In genomic region chr8:61339629-61340028, GRCm38 (mm10) we compare ENCODE assay signal across 30 mouse cellular contexts.
A peak's percentile ranks its signal among the peaks of the same experiment; 100 is the strongest.
DNase-seq lines count a peak whose midpoint lies in the region; ATAC-seq lines count a peak whose summit lies in the region.
"Had no signal": no experiment of that assay in that cellular context is flagged by ENCODE, and none has a peak within 500 bp of the region (broad histone marks: within the 10 kb centered on the region; RNA-seq: fewer than 3 reads in every experiment).

No protein-coding gene starts in this region.

- DNase-seq in CD4-positive, CD25-positive, alpha-beta regulatory T cell, adult 2 months (ENCODE audit: low read depth, low spot score) = peak; percentile 10
- peak; percentile 19 for DNase-seq in urinary bladder, postnatal 14 days (ENCODE audit: low spot score)
- DNase-seq in urinary bladder, postnatal 25 days (ENCODE audit: low spot score) = no peak
- DNase-seq in gonadal fat pad, adult 2 months (ENCODE audit: low read depth) = peak; percentile 69
- DNase-seq in adrenal gland, postnatal 36 days = no peak
- DNase-seq: adrenal gland, postnatal 10 days; B cell, adult 2 months; cerebellum, adult 11 months; cerebellum, adult 2 months; cerebellum, adult 9-11 months; cerebellum, postnatal 25 days; gastrocnemius, adult 2 months; gastrocnemius, postnatal 14 days; heart, adult 2 months; heart, postnatal 14 days had no signal

- 0 out of 2 replicates have a peak, but pooled peaks cover 8% of the 10 kb centered on the region for H3K4me1 ChIP-seq in midbrain, embryonic 15.5 days
- H3K4me1 ChIP-seq: embryonic facial prominence, embryonic 15.5 days; forebrain, embryonic 13.5 days had no signal

- 88% methylated on average over 6 of the region's 6 CpGs for WGBS in midbrain, embryonic 15.5 days

- H3K36me3 ChIP-seq in midbrain, embryonic 15.5 days (replicated peaks) = no peaks in the 10 kb centered on the region
- H3K36me3 ChIP-seq: heart, embryonic 10.5 days; hindbrain, embryonic 15.5 days; intestine, embryonic 15.5 days had no signal

- H3K4me2 ChIP-seq in midbrain, embryonic 15.5 days = no peak overlapping the region
- H3K4me2 ChIP-seq: embryonic facial prominence, embryonic 12.5 days; embryonic facial prominence, embryonic 15.5 days; forebrain, embryonic 13.5 days; heart, embryonic 13.5 days; hindbrain, embryonic 12.5 days; intestine, embryonic 15.5 days had no signal

- no peak overlapping the region for H3K27ac ChIP-seq in midbrain, embryonic 15.5 days
- H3K27ac ChIP-seq: embryonic facial prominence, embryonic 12.5 days; embryonic facial prominence, embryonic 15.5 days; forebrain, embryonic 10.5 days; forebrain, embryonic 13.5 days; gastrocnemius, adult 2 months; heart, adult 2 months; heart, embryonic 10.5 days; heart, embryonic 13.5 days; intestine, embryonic 15.5 days had no signal

- no peaks in the 10 kb centered on the region for H3K27me3 ChIP-seq in midbrain, embryonic 15.5 days (replicated peaks)
- H3K27me3 ChIP-seq: embryonic facial prominence, embryonic 12.5 days; embryonic facial prominence, embryonic 15.5 days; forebrain, embryonic 13.5 days; heart, embryonic 13.5 days; hindbrain, embryonic 12.5 days; hindbrain, embryonic 15.5 days; intestine, embryonic 15.5 days had no signal

- H3K9me3 ChIP-seq in midbrain, embryonic 15.5 days = no peaks in the 10 kb centered on the region
- H3K9me3 ChIP-seq: embryonic facial prominence, embryonic 12.5 days; embryonic facial prominence, embryonic 15.5 days; forebrain, embryonic 10.5 days; forebrain, embryonic 13.5 days; heart, embryonic 10.5 days; heart, embryonic 13.5 days; hindbrain, embryonic 12.5 days; hindbrain, embryonic 15.5 days; intestine, embryonic 15.5 days had no signal

- H3K4me3 ChIP-seq in midbrain, embryonic 15.5 days = no peak overlapping the region
- H3K4me3 ChIP-seq: embryonic facial prominence, embryonic 12.5 days; embryonic facial prominence, embryonic 15.5 days; erythroblast, embryonic 14.5 days; forebrain, embryonic 10.5 days; forebrain, embryonic 13.5 days; gastrocnemius, adult 2 months; heart, adult 2 months; heart, embryonic 10.5 days; heart, embryonic 13.5 days; hindbrain, embryonic 12.5 days; hindbrain, embryonic 15.5 days; intestine, embryonic 15.5 days had no signal

- ATAC-seq in CD4-positive, CD25-positive, alpha-beta regulatory T cell, adult 4 months = no peak
- no peak for ATAC-seq in midbrain, embryonic 15.5 days (replicated peaks)
- no peak for ATAC-seq in frontal cortex, adult (ENCODE audit: low TSS enrichment)
- ATAC-seq: activated CD4-positive, CD25-positive, alpha-beta regulatory T cell, adult 4 months; forebrain, embryonic 13.5 days; forebrain, embryonic 16.5 days; intestine, embryonic 15.5 days had no signal

- H3K9ac ChIP-seq in midbrain, embryonic 15.5 days = no peak overlapping the region
- H3K9ac ChIP-seq: embryonic facial prominence, embryonic 12.5 days; embryonic facial prominence, embryonic 15.5 days; forebrain, embryonic 13.5 days; heart, embryonic 13.5 days; hindbrain, embryonic 12.5 days; hindbrain, embryonic 15.5 days; intestine, embryonic 15.5 days had no signal

Comparison
In these comparisons a context has a peak if more than half of its experiments do, and no peak if none do; other contexts are left out.
1. DNase-seq: peak in CD4-positive, CD25-positive, alpha-beta regulatory T cell, adult 2 months (single experiment), urinary bladder, postnatal 14 days (single experiment) and gonadal fat pad, adult 2 months (single experiment); none in urinary bladder, postnatal 25 days (single experiment) and adrenal gland, postnatal 36 days (0 of 2).